Mouse (Mus musculus): Measurements from ENCODE around the gene 1110017D15Rik.

GRCm38 (mm10) chr4:41470051-41470683 is 47.0 kb downstream of the 1110017D15Rik start:
- TF ChIP-seq CTCF (IDR thresholded peaks at IDR 0.05; ENCODE audit: borderline replicate concordance, insufficient read depth, low read length) (no peak), POLR2A (IDR thresholded peaks at IDR 0.05; ENCODE audit: low read depth, low read length) (no peak)
